Mouse (Mus musculus) left cerebral cortex, postnatal 4 days (tissue): ENCODE measurements at regions not wholly inside any gene's neighbourhood (a gene's known extent, or its start where the extent isn't known, plus 50 kb on each side); places are given as distances from the start of the nearest gene placed in this dataset.

ENCODE experiments used
- DNase-seq: peaks from one replicate; pipeline ENCODE4 v3.0.0-alpha.2; 2022
- intact Hi-C: fragments of 180-260 bp; cut with DNase I; formaldehyde crosslinking; loops from one replicate; pipeline ENCODE4 v1.15.1; 2025

DNA sequence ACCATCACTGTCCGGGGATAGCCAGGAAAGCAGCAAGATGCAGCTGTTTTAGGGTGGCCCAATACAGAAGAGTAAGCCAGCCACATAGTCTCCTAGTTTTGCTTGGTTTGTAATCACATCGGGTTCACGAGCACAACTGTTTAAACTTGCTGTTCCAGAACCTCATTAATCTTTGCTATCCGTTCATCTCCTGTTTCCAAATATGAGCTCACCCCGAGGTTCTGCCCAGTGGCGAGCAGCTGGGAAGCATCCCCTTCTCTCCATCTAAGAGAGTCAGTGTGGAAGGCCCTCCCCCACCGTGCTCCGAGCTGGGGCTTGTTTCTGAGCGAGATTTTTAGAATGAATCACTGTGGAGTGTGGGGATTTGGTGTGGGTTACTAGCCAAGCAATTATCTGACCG lies 183.5 kb downstream of the Phlda1 start:
- intact Hi-C loops, result no loop called here
- no peak for DNase-seq

DNA sequence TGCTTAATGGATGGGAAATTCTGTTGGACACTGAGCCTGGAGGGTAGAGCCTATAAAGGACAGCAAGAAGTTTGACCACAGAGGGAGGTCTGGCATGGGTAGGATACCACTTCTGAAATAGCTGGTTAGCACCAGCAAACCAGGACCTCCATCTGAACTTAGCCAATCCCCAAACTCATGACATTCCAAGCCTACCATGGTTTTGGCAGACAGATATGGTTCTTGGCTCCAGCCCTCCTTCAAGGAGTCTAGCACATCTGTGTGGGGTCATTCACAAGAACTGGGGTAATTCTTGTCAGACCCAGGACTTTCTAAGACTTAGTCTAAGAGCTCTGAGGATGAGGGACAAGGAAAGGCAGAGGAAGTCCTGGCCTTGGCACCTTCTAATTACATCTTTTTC lies 187.7 kb downstream of the Phlda1 start:
- no peak for DNase-seq
- intact Hi-C loops, result no loop called here

- intact Hi-C loops, result no loop called here
- DNase-seq, result no peak
Observed at GRCm38 (mm10) chr10:111694227-111695200, 188.4 kb downstream of the Phlda1 start.

GRCm38 (mm10) chr10:111695918-111696760 lies 190.1 kb downstream of the Phlda1 start:
- DNase-seq, result no peak
- intact Hi-C loops, result no loop called here

DNA sequence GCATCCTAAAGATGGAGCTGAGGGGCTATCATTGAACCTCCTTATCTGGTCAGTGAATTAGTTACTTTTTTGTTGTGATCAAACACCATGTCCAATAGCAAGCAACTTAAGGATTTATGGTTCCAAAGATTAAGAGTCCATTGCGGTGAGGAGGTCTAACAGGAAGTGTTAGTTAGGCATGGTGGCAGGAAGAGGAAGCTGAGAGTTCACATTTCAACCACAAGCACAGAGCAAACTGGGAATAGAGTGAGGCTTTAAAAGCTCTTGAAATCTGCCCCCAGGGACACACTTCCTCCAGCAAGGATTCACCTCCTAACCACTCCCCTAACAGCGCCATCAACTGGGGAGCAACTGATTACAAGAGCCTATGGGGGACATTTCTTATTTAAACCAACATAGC lies 190.9 kb downstream of the Phlda1 start:
- intact Hi-C loops, result no loop called here

GRCm38 (mm10) chr10:111699557-111700508 lies 193.7 kb downstream of the Phlda1 start:
- DNase-seq, result no peak
- intact Hi-C loops, result no loop called here

More for the DNA sequence above, 190.9 kb downstream of the Phlda1 start:
- no peak for DNase-seq

GRCm38 (mm10) chr10:111700570-111700969 lies 194.5 kb downstream of the Phlda1 start:
- intact Hi-C loops, result no loop called here
- no peak for DNase-seq

GRCm38 (mm10) chr10:111701138-111701537 lies 195.1 kb downstream of the Phlda1 start:
- intact Hi-C loops, result no loop called here
- DNase-seq, result no peak

- DNase-seq, result no peak
- intact Hi-C loops, result no loop called here
Observed at GRCm38 (mm10) chr10:111702435-111702834, 196.3 kb downstream of the Phlda1 start.

DNA sequence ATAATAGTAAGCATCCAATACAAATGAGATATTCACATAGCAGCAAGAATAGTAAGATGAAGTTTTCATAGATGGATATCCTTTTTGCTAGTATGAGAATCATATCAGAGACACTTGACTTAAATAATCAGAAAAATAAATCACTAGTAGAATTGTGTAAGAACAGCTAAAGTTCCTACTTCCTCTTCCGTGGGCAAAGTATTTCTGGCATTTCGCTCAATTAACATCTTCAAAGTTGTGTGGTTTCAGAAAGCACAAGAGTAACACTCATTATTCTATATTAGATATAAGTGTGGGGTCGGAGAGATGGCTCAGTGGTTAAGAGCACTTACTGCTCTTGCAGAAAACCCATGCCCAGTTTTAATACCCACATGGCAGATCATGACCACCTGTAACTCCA lies 197.4 kb downstream of the Phlda1 start:
- intact Hi-C loops, result no loop called here
- no peak for DNase-seq

GRCm38 (mm10) chr10:111711519-111712113 lies 205.5 kb downstream of the Phlda1 start:
- no peak for DNase-seq
- intact Hi-C loops, result no loop called here

DNA sequence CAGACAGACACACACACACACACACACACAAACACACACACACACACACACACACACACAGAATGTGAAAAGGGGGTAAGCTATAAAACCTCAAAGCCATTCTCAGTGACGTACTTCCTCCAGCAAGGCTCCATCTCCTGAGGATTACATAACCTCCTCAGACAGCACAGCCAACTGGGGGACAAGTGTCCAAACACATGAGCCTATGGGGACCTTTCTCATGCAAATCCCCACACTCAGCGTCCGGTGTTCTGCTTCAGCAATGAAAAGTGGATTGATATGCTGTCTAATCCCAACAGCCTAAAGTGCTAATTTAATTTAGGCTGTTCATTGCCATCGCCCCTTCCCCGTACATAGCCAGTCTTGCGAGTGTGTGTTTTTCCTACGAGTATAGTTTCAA lies 206.9 kb downstream of the Phlda1 start:
- no peak for DNase-seq

DNA sequence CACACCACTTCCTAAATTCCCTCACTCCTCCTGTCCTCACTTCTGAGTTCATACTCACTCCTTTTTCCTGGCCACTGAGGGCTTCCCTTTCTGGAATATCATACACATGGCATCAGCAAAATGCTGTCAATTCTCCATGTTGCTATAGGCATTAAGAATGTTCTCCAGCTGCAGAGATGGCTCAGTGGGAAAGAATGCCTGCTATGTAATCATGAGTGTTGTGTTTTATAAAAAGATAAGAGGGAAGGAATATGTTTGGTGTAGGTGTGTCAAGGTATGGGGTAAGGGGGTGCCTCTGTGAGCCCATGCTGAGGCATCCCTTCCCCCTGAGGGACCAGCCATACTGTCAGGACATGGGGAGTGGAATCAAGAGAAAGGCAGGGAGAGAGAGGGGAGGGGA lies 207.6 kb downstream of the Phlda1 start:
- intact Hi-C loops, result no loop called here
- DNase-seq, result no peak

More for the DNA sequence above, 206.9 kb downstream of the Phlda1 start:
- intact Hi-C loops, result no loop called here

DNA sequence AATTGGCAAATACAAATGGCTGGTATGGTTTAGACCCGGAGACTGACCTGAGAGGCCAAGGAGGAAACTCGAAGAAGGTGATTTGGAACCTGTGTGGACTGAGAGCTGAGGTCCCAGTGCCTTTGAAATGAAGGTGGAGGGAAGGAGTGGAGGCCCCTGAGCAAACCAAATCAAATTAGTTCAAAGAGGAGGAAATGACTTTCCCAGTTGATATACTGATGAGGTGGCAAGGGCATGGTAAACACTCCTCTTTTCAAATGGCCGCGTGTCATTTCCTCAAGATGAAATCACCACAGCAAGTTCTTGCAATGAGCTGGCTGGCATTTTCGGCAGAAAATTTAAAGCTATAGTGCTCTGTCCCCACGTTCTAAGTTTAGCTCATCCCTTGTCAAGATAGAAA lies 209.1 kb downstream of the Phlda1 start:
- no peak for DNase-seq
- intact Hi-C loops, result no loop called here

DNA sequence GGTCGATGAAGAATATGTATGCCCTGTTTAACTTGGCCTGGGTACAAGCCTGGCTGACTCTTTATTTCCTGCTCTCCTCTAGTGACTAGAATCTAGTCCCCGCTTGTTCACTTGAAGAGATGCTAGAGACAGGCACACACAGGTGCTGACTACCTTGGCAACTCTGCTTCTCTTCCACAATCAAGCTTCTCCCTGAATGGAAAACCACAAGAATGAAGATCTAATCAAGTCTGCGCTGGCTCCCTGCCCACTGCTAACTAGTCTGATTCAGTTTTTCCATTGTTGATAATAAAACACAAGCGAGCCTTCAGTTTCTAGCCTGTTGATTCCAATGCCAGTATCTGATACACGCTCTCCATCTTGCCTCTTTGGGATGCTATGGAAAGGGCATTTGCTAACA lies 213.5 kb downstream of the Phlda1 start:
- intact Hi-C loops, result no loop called here
- no peak for DNase-seq

GRCm38 (mm10) chr10:111721068-111721467 lies 215.0 kb downstream of the Phlda1 start:
- intact Hi-C loops, result no loop called here
- no peak for DNase-seq

DNA sequence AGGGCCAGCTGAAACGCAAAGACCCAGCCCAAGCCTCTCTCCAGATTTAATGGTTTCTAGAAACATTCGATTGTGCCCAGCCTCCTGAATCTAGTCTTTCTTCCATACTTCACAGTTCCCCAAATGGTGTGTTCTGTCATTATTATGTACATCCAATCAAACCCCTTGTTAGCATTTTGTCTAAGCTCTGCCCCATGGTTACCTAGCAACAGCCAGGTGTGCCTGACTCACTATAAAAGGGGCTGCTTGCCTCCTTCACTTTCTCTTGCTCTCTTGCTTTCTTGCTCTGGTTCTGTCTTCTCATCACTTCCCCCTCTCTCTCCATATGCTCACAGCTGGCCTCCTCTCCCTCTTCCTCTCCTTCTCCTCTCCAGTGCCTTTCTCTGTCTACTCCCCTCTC lies 217.8 kb downstream of the Phlda1 start:
- no peak for DNase-seq
- intact Hi-C loops, result no loop called here

DNA sequence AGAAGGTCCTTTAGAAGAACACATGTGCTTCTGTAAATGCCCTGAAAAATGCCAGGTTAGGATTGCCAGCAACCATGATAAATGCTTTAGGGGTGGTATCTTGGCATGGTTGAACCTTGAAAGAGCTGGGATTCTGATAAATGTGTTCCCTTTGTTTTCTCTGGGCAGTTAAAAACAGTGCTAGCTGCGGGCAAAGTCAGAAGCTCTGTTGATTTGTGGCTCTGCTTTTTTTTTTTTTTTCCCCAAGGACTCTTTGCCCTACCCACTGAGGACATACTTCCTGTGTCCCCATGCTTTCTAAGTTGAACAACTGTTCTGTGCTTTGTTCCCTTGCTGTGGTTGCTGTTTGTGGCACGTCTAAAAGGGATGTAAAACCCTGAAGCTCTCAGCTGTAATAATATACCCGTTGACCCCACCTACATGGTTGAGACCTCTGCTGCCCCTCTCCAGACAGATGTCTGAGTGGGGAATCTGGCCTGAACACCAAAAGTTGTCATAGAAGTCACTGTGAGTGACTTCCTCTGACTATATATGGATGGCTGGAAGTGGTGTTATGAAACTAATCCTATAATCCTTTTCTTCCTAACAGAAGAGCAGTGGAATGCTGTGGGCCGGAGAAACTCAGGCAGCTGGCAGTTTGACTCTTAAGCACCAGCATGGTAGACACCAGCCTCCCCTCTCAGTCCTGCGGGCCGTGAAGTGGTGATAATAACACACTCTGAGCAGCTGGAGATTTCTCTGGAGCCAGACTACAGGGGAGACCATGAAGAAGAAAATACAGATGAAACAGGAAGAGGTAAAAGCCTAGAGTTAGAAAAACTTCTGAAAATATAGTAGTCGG lies 218.7 kb downstream of the Phlda1 start:
- intact Hi-C loops, result no loop called here
- DNase-seq, result no peak

- DNase-seq, result no peak
- intact Hi-C loops, result no loop called here
Observed at GRCm38 (mm10) chr10:111736026-111736425, 229.9 kb downstream of the Phlda1 start.
